Mouse (Mus musculus) C2C12 (cell line): ENCODE results near the gene Rbfox2. TPM values are rescaled to one million over a fixed set of nuclear protein-coding genes. Genes with fewer than 3 reads are reported as not detected.

ENCODE experiments used
- H3K27me3 ChIP-seq: one replicate; pipeline ENCODE4 v1.6.1; 2011; ENCODE audit not compliant: control insufficient read depth, insufficient read depth, insufficient read length
- H3K36me3 ChIP-seq: one replicate; pipeline ENCODE4 v1.6.1; 2011; ENCODE audit not compliant: control insufficient read depth, insufficient read depth
- H3K4me3 ChIP-seq: one replicate; pipeline ENCODE4 v1.5.1; 2011; ENCODE audit warnings: mild to moderate bottlenecking, control low read depth; ENCODE audit not compliant: poor library complexity, insufficient read depth, severe bottlenecking
- H3K79me2 ChIP-seq: one replicate; pipeline ENCODE4 v1.6.1; 2011; ENCODE audit not compliant: control insufficient read depth, insufficient read depth
- H3K79me3 ChIP-seq: one replicate; pipeline ENCODE4 v1.6.1; 2011; ENCODE audit warnings: low read depth, control low read depth
- H3ac ChIP-seq: one replicate; pipeline ENCODE3; 2011; ENCODE audit warnings: low read depth; ENCODE audit not compliant: control insufficient read depth, insufficient read length
- CEBPB ChIP-seq: IDR thresholded peaks from one replicate; pipeline ENCODE4 v1.6.1; 2011; ENCODE audit warnings: low read depth, mild to moderate bottlenecking, control low read depth, moderate library complexity
- CTCF ChIP-seq: IDR thresholded peaks from one replicate; pipeline ENCODE4 v1.5.1; 2011; ENCODE audit not compliant: control insufficient read depth, insufficient read depth, insufficient read length
- FOSL1 ChIP-seq: IDR thresholded peaks from one replicate; pipeline ENCODE4 v1.8.0; 2011; ENCODE audit warnings: mild to moderate bottlenecking, low read length; ENCODE audit not compliant: poor library complexity, insufficient read depth, severe bottlenecking
- MAX ChIP-seq: IDR thresholded peaks from one replicate; pipeline ENCODE4 v1.6.1; 2011; ENCODE audit warnings: mild to moderate bottlenecking, control low read depth
- MYOD1 ChIP-seq: IDR thresholded peaks from one replicate; pipeline ENCODE4 v1.6.1; 2011; ENCODE audit warnings: low read depth; ENCODE audit not compliant: control insufficient read depth, insufficient read length
- MYOG ChIP-seq: IDR thresholded peaks from one replicate; pipeline ENCODE4 v1.6.1; 2011; ENCODE audit not compliant: control insufficient read depth, insufficient read length; ENCODE audit errors: extremely low read depth
- USF1 ChIP-seq: IDR thresholded peaks from one replicate; pipeline ENCODE4 v1.6.1; 2011; ENCODE audit warnings: low read depth, mild to moderate bottlenecking, control low read depth, moderate library complexity
- polyA plus RNA-seq: library from polyadenylated mRNA; unstranded; fragments of >200 nt; fragmentation: generic; extraction: Trizol; gene quantifications from one replicate; pipeline ENCODE4 v1.2.1, GENCODE M21; 2012; ENCODE audit warnings: missing spikeins

Rbfox2 gene
- polyA plus RNA-seq, 1 experiment: 72.3 TPM

GRCm38 (mm10) chr15:77034526-77034925 is 272.3 kb downstream of the Rbfox2 start:
- Histone ChIP-seq H3K4me3 (no peak overlapping the region), H3K79me3 (no peaks in the 10 kb centered on the region), H3K27me3 (no peaks in the 10 kb centered on the region), H3ac (no peak overlapping the region), H3K79me2 (no peaks in the 10 kb centered on the region), H3K36me3 (no peaks in the 10 kb centered on the region)
- TF ChIP-seq CTCF (no peak), MAX (no peak), CEBPB (no peak), MYOD1 (no peak), FOSL1 (no peak), USF1 (no peak), MYOG (no peak)

DNA sequence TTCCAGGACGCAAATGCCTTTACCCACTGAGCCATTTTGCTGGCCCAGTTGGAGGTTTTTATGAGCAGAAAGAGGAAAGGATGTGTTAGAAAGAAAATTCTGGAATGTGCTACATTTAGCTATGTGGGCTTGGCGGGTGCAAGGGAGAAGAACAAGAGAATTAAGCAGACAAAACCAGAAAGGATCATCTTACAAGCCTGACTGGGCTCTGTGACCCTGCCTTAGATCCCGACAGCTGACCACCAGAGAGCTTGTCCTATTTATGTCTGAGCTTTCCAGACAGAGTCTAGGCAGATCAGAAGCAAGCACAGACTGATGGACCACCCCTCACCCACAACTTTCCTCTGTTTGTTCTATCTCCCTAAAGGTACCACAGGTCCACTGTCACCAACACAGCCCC is 275.5 kb downstream of the Rbfox2 start:
- Histone ChIP-seq H3K79me3 (no peaks in the 10 kb centered on the region), H3K27me3 (no peaks in the 10 kb centered on the region), H3K4me3 (no peak overlapping the region), H3ac (no peak overlapping the region), H3K79me2 (no peaks in the 10 kb centered on the region), H3K36me3 (no peaks in the 10 kb centered on the region)
- no peak for TF ChIP-seq USF1
- TF ChIP-seq MAX: no peak
- TF ChIP-seq CTCF: no peak
- TF ChIP-seq MYOD1: no peak
- no peak for TF ChIP-seq CEBPB
- TF ChIP-seq FOSL1: no peak
- no peak for TF ChIP-seq MYOG

DNA sequence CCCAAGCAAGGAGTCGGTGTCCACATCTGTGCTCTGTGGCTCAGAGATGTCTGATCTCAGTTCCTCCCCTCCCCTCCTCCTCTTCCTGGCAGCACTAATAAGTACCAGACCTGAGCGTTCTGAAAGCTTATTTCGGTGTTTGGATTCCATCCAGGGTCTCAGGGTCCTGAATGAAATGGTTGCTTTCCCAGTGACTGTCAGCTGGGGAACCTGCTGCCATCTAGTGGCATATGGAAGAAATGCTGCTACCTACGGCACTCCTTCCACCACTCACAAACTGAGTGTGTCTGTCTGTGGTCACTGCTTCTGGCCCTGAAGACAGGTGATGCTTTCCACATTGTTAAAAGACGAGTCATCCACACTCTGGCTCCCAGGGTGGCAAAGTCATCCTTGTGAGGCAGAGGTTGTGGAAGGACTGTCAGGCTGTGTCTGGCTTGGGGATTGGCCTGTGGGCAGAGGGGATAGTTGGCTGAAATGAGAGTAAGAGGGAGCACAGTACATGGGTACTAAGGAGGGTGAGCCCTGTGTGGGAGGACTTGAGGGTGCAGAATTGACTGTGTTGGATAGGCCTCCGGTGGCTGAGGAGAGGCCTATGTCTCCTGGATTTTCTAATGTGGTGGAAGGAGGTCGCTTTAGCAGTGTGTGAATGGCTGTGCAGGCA is 277.3 kb downstream of the Rbfox2 start:
- Histone ChIP-seq H3ac (no peak overlapping the region), H3K79me2 (no peaks in the 10 kb centered on the region), H3K27me3 (no peaks in the 10 kb centered on the region), H3K4me3 (no peak overlapping the region), H3K36me3 (no peaks in the 10 kb centered on the region), H3K79me3 (no peaks in the 10 kb centered on the region)
- no peak for TF ChIP-seq FOSL1
- TF ChIP-seq CTCF: peak; percentile 78
- peak; percentile 77 for TF ChIP-seq MYOD1

Other genes starting within 250 kb of the Rbfox2 start
- 0.27 TPM for gene Apol7a, start 92.1 kb upstream of the Rbfox2 start, polyA plus RNA-seq
- 18.1 TPM for gene Apol9a, start 104.1 kb upstream of the Rbfox2 start, polyA plus RNA-seq
- not detected for gene Apol7b, start 140.5 kb upstream of the Rbfox2 start, polyA plus RNA-seq
- gene Apol10a, start 170.0 kb upstream of the Rbfox2 start, polyA plus RNA-seq: 0.04 TPM
- 0.25 TPM for gene Apol11a, start 201.3 kb upstream of the Rbfox2 start, polyA plus RNA-seq
- not detected for gene Apol7c, start 226.3 kb upstream of the Rbfox2 start, polyA plus RNA-seq